ENCODE assay signal across 7 mouse cellular contexts in genomic region chr6:122742228-122742899, GRCm38 (mm10). TPM values are rescaled to one million over a fixed set of nuclear protein-coding genes. Genes with fewer than 3 reads are reported as not detected.
A peak's percentile ranks its signal among the peaks of the same experiment; 100 is the strongest.
DNase-seq lines count a peak whose midpoint lies in the region; ATAC-seq and TF ChIP-seq lines count a peak whose summit lies in the region.

No protein-coding gene starts in this region.

- peak overlapping the region; percentile 82 for H3K4me2 ChIP-seq in forebrain, embryonic 14.5 days (ENCODE audit: low read length)
- H3K4me2 ChIP-seq in intestine, embryonic 14.5 days (ENCODE audit: low read length) = peak overlapping the region; percentile 84
- peak overlapping the region; percentile 53 for H3K4me2 ChIP-seq in limb, embryonic 11.5 days (ENCODE audit: low read depth, severe bottlenecking)
- peak overlapping the region; percentile 79 for H3K4me2 ChIP-seq in midbrain, embryonic 13.5 days (replicated peaks)
- peak overlapping the region; percentile 65 for H3K4me2 ChIP-seq in stomach, postnatal 0 days (replicated peaks; ENCODE audit: low read depth)

- peak; percentile 74 for DNase-seq in MN1 (ENCODE audit: low spot score)
- peak; percentile 81 for DNase-seq in forebrain, embryonic 14.5 days (ENCODE audit: low spot score)
- DNase-seq in intestine, embryonic 14.5 days (ENCODE audit: low spot score) = peak; percentile 67
- DNase-seq in limb, embryonic 11.5 days (ENCODE audit: low spot score) = peak; percentile 50
- no peak for DNase-seq in stomach, postnatal 0 days (ENCODE audit: low spot score)

- peaks cover 18% of the 10 kb centered on the region for H3K27me3 ChIP-seq in forebrain, embryonic 14.5 days (replicated peaks; ENCODE audit: control insufficient read depth, insufficient read depth, low read length)
- H3K27me3 ChIP-seq in intestine, embryonic 14.5 days (replicated peaks; ENCODE audit: control insufficient read depth, insufficient read depth, low read length) = peaks cover 12% of the 10 kb centered on the region; the same call in 1 of the 2 replicates
- H3K27me3 ChIP-seq in limb, embryonic 11.5 days (ENCODE audit: control insufficient read depth, insufficient read depth, low read length) = peaks cover 21% of the 10 kb centered on the region; the same call in 1 of the 2 replicates
- peaks cover 50% of the 10 kb centered on the region for H3K27me3 ChIP-seq in midbrain, embryonic 13.5 days
- no peaks in the 10 kb centered on the region for H3K27me3 ChIP-seq in stomach, postnatal 0 days (ENCODE audit: control insufficient read depth, insufficient read depth, low read length)

- TF ChIP-seq CTCF in stomach, postnatal 0 days (IDR thresholded peaks at IDR 0.05; ENCODE audit: low read depth) = no peak

- no peak for TF ChIP-seq EP300 in stomach, postnatal 0 days (optimal IDR thresholded peaks at IDR 0.05)

- H3K36me3 ChIP-seq in forebrain, embryonic 14.5 days (ENCODE audit: control insufficient read depth, insufficient read depth, low read length) = no peaks in the 10 kb centered on the region
- no peaks in the 10 kb centered on the region for H3K36me3 ChIP-seq in intestine, embryonic 14.5 days (ENCODE audit: control insufficient read depth, insufficient read depth, low read length)
- no peaks in the 10 kb centered on the region for H3K36me3 ChIP-seq in limb, embryonic 11.5 days (ENCODE audit: control insufficient read depth, insufficient read depth, low read length)
- H3K36me3 ChIP-seq in midbrain, embryonic 13.5 days = no peaks in the 10 kb centered on the region
- no peaks in the 10 kb centered on the region for H3K36me3 ChIP-seq in stomach, postnatal 0 days (ENCODE audit: control insufficient read depth, insufficient read depth, low read length)

- no peaks in the 10 kb centered on the region for H3K4me1 ChIP-seq in brown adipose tissue, adult 24 weeks (ENCODE audit: control insufficient read depth, insufficient read depth, insufficient read length, low read length)
- H3K4me1 ChIP-seq in forebrain, embryonic 14.5 days (ENCODE audit: control insufficient read depth, insufficient read depth, low read length) = peaks cover 8% of the 10 kb centered on the region; the same call in 1 of the 2 replicates
- H3K4me1 ChIP-seq in intestine, embryonic 14.5 days (replicated peaks; ENCODE audit: control insufficient read depth, insufficient read depth, low read length) = peaks cover 4% of the 10 kb centered on the region; the same call in 1 of the 2 replicates
- H3K4me1 ChIP-seq in limb, embryonic 11.5 days (ENCODE audit: control insufficient read depth, insufficient read depth, low read length) = no peaks in the 10 kb centered on the region
- peaks cover 15% of the 10 kb centered on the region for H3K4me1 ChIP-seq in midbrain, embryonic 13.5 days (replicated peaks)
- H3K4me1 ChIP-seq in stomach, postnatal 0 days (replicated peaks; ENCODE audit: control insufficient read depth, insufficient read depth) = no peaks in the 10 kb centered on the region

- no peaks in the 10 kb centered on the region for H3K9me3 ChIP-seq in forebrain, embryonic 14.5 days (replicated peaks; ENCODE audit: control insufficient read depth, low read length)
- no peaks in the 10 kb centered on the region for H3K9me3 ChIP-seq in intestine, embryonic 14.5 days (ENCODE audit: control insufficient read depth, low read length)
- H3K9me3 ChIP-seq in limb, embryonic 11.5 days (ENCODE audit: control insufficient read depth, low read length) = no peaks in the 10 kb centered on the region
- no peaks in the 10 kb centered on the region for H3K9me3 ChIP-seq in midbrain, embryonic 13.5 days
- H3K9me3 ChIP-seq in stomach, postnatal 0 days (ENCODE audit: control insufficient read depth, low read length) = no peaks in the 10 kb centered on the region

- peak overlapping the region; percentile 67 for H3K9ac ChIP-seq in forebrain, embryonic 14.5 days (ENCODE audit: low read length)
- H3K9ac ChIP-seq in intestine, embryonic 14.5 days (ENCODE audit: low read length) = peak overlapping the region; percentile 44
- peak overlapping the region; percentile 43 for H3K9ac ChIP-seq in limb, embryonic 11.5 days (ENCODE audit: low read length)
- H3K9ac ChIP-seq in midbrain, embryonic 13.5 days (replicated peaks) = peak overlapping the region; percentile 67
- H3K9ac ChIP-seq in stomach, postnatal 0 days (ENCODE audit: low read length) = peak overlapping the region; percentile 27; the same call in 1 of the 2 replicates

- no peak overlapping the region for H3K27ac ChIP-seq in brown adipose tissue, adult 24 weeks (replicated peaks; ENCODE audit: low read depth, low read length)
- no peak overlapping the region for H3K27ac ChIP-seq in forebrain, embryonic 14.5 days (ENCODE audit: low read depth, low read length)
- no peak overlapping the region for H3K27ac ChIP-seq in intestine, embryonic 14.5 days (ENCODE audit: low read depth)
- no peak overlapping the region for H3K27ac ChIP-seq in limb, embryonic 11.5 days (replicated peaks; ENCODE audit: low read depth, low read length)
- H3K27ac ChIP-seq in midbrain, embryonic 13.5 days = no peak overlapping the region
- H3K27ac ChIP-seq in stomach, postnatal 0 days (replicated peaks) = no peak overlapping the region

- peak; percentile 63 for ATAC-seq in forebrain, embryonic 14.5 days
- 0 out of 2 replicates have a peak, but pooled peaks have one; percentile 21 for ATAC-seq in intestine, embryonic 14.5 days (replicated peaks; ENCODE audit: low FRiP score, low TSS enrichment, low read depth)
- ATAC-seq in limb, embryonic 11.5 days (ENCODE audit: insufficient number of reproducible peaks, low FRiP score, low TSS enrichment, low read depth) = peak; percentile 31; the same call in 1 of the 2 replicates
- peak; percentile 61 for ATAC-seq in midbrain, embryonic 13.5 days
- ATAC-seq in stomach, postnatal 0 days (ENCODE audit: low FRiP score, low TSS enrichment) = no peak

- peak overlapping the region; percentile 58 for H3K4me3 ChIP-seq in brown adipose tissue, adult 24 weeks (ENCODE audit: insufficient read depth, low read depth, low read length)
- peak overlapping the region; percentile 51 for H3K4me3 ChIP-seq in forebrain, embryonic 14.5 days (ENCODE audit: low read depth, low read length)
- H3K4me3 ChIP-seq in intestine, embryonic 14.5 days (ENCODE audit: low read depth, low read length) = peak overlapping the region; percentile 52
- H3K4me3 ChIP-seq in limb, embryonic 11.5 days (ENCODE audit: low read depth, low read length) = peak overlapping the region; percentile 45
- peak overlapping the region; percentile 51 for H3K4me3 ChIP-seq in midbrain, embryonic 13.5 days (replicated peaks)
- H3K4me3 ChIP-seq in stomach, postnatal 0 days (ENCODE audit: low read depth, low read length) = peak overlapping the region; percentile 42

- under 1% methylated on average over 23 of the region's 23 CpGs for WGBS in forebrain, embryonic 14.5 days
- whole genome bisulfite sequencing in intestine, embryonic 14.5 days = under 1% methylated on average over 23 of the region's 23 CpGs
- under 1% methylated on average over 23 of the region's 23 CpGs for WGBS in limb, embryonic 11.5 days
- WGBS in midbrain, embryonic 13.5 days = under 1% methylated on average over 23 of the region's 23 CpGs
- 2% methylated on average over 23 of the region's 23 CpGs for WGBS in stomach, postnatal 0 days

RNA-seq across cellular contexts. Expression of gene Nanog, which starts 35.1 kb away (rescaled TPM):
- not detected in 2 replicates for polyA plus RNA-seq in brown adipose tissue, adult 24 weeks (2012; ENCODE audit: insufficient read depth, insufficient read length, missing spikeins)
- polyA plus RNA-seq in forebrain, embryonic 14.5 days (2014; fragmentation: Nextera tagmentation; extraction: Ambion mirVana) = 0.12 and 0.30 TPM in 2 replicates
- 0.15 and 0.17 TPM in 2 replicates for polyA plus RNA-seq in intestine, embryonic 14.5 days (2014; fragmentation: Nextera tagmentation; extraction: Ambion mirVana)
- 0.07 and 0.09 TPM in 2 replicates for polyA plus RNA-seq in limb, embryonic 11.5 days (2014; fragmentation: Nextera tagmentation; extraction: Ambion mirVana)
- polyA plus RNA-seq in midbrain, embryonic 13.5 days (2015; fragmentation: Nextera tagmentation; extraction: Ambion mirVana) = 0.09 and 0.28 TPM in 2 replicates
- polyA plus RNA-seq in stomach, postnatal 0 days (2015; fragmentation: Nextera tagmentation; extraction: Ambion mirVana) = 0.06 and 0.07 TPM in 2 replicates

RNA-seq across cellular contexts. Expression of gene Slc2a3, which starts 59.1 kb away (rescaled TPM):
- 0.83 and 2.9 TPM in 2 replicates for polyA plus RNA-seq in brown adipose tissue, adult 24 weeks (2012; ENCODE audit: insufficient read depth, insufficient read length, missing spikeins)
- 15.6 and 18.1 TPM in 2 replicates for polyA plus RNA-seq in forebrain, embryonic 14.5 days (2014; fragmentation: Nextera tagmentation; extraction: Ambion mirVana)
- polyA plus RNA-seq in intestine, embryonic 14.5 days (2014; fragmentation: Nextera tagmentation; extraction: Ambion mirVana) = 17.6 and 21.5 TPM in 2 replicates
- polyA plus RNA-seq in limb, embryonic 11.5 days (2014; fragmentation: Nextera tagmentation; extraction: Ambion mirVana) = 72.9 and 74.1 TPM in 2 replicates
- polyA plus RNA-seq in midbrain, embryonic 13.5 days (2015; fragmentation: Nextera tagmentation; extraction: Ambion mirVana) = 15.9 TPM in 2 replicates
- polyA plus RNA-seq in stomach, postnatal 0 days (2015; fragmentation: Nextera tagmentation; extraction: Ambion mirVana) = 3.3 and 4.0 TPM in 2 replicates
